In genomic region chr2:160000449-160000848, GRCm38 (mm10) we compare ENCODE assay signal across 9 mouse cellular contexts.
A peak's percentile ranks its signal among the peaks of the same experiment; 100 is the strongest.
DNase-seq lines count a peak whose midpoint lies in the region; ATAC-seq and TF ChIP-seq lines count a peak whose summit lies in the region.
"Had no signal": no experiment of that assay in that cellular context is flagged by ENCODE, and none has a peak within 500 bp of the region (broad histone marks: within the 10 kb centered on the region; RNA-seq: fewer than 3 reads in every experiment).

No protein-coding gene starts in this region.

- no peaks in the 10 kb centered on the region for H3K4me1 ChIP-seq in liver, adult 2 months (ENCODE audit: control insufficient read depth, insufficient read depth, low read length)
- H3K4me1 ChIP-seq in liver, embryonic 11.5 days (replicated peaks; ENCODE audit: control insufficient read depth, insufficient read depth, low read length) = no peaks in the 10 kb centered on the region
- H3K4me1 ChIP-seq: liver, embryonic 13.5 days had no signal

- no peak overlapping the region for H3K9ac ChIP-seq in liver, adult 2 months (ENCODE audit: low read depth, low read length)
- H3K9ac ChIP-seq in liver, embryonic 11.5 days (ENCODE audit: low read depth, low read length) = no peak overlapping the region
- H3K9ac ChIP-seq: liver, embryonic 13.5 days had no signal

- H3K4me2 ChIP-seq in liver, embryonic 11.5 days = no peak overlapping the region
- H3K4me2 ChIP-seq: liver, embryonic 13.5 days had no signal

- H3K36me3 ChIP-seq in liver, adult 2 months (ENCODE audit: control insufficient read depth, insufficient read depth, low read length) = no peaks in the 10 kb centered on the region
- no peaks in the 10 kb centered on the region for H3K36me3 ChIP-seq in liver, embryonic 11.5 days (ENCODE audit: control insufficient read depth, insufficient read depth, low read length)
- H3K36me3 ChIP-seq: liver, embryonic 13.5 days had no signal

- H3K4me3 ChIP-seq in gastrocnemius, adult 2 months = no peak overlapping the region
- H3K4me3 ChIP-seq in liver, adult 2 months (ENCODE audit: insufficient read depth, low read depth, low read length) = no peak overlapping the region
- no peak overlapping the region for H3K4me3 ChIP-seq in liver, embryonic 11.5 days (ENCODE audit: low read depth, low read length)
- H3K4me3 ChIP-seq: liver, embryonic 13.5 days had no signal

- no peak overlapping the region for H3K27ac ChIP-seq in gastrocnemius, adult 2 months
- no peak overlapping the region for H3K27ac ChIP-seq in liver, adult 2 months (replicated peaks; ENCODE audit: insufficient read depth, low read depth, low read length)
- no peak overlapping the region for H3K27ac ChIP-seq in liver, embryonic 11.5 days (ENCODE audit: low read depth, low read length)
- H3K27ac ChIP-seq: liver, embryonic 13.5 days had no signal

- intact Hi-C loops in gastrocnemius, adult 2 months (cut with DNase I) = no loop called here
- intact Hi-C loops in gastrocnemius, postnatal 14 days (cut with DNase I; ENCODE audit: low total_unique reads) = no loop called here

- no peak for ATAC-seq in liver, embryonic 11.5 days (replicated peaks; ENCODE audit: low FRiP score)

- peak; percentile 61 for TF ChIP-seq CTCF in gastrocnemius, adult 2 months (IDR thresholded peaks at IDR 0.05)
- peak; percentile 28; the same call in 1 of the 2 replicates for TF ChIP-seq CTCF in liver, adult 2 months (IDR thresholded peaks at IDR 0.05; ENCODE audit: low read depth, low read length)

- no peak for DNase-seq in gastrocnemius, adult 2 months
- DNase-seq in gastrocnemius, postnatal 14 days = no peak
- DNase-seq in liver, adult 2 months (ENCODE audit: extremely low read depth, low read depth, low spot score) = peak; percentile 25
- DNase-seq in liver, embryonic 11.5 days (ENCODE audit: low spot score) = no peak
- peak; percentile 62 for DNase-seq in adipocyte (ENCODE audit: low spot score)
- DNase-seq in lung, postnatal 25 days (ENCODE audit: low spot score) = peak; percentile 8
- DNase-seq in spleen, adult 18-20 months = no peak
- DNase-seq in B cell, adult 2 months = no peak
- DNase-seq: liver, embryonic 13.5 days had no signal

- H3K79me2 ChIP-seq in liver, adult 2 months (ENCODE audit: control insufficient read depth, insufficient read depth, low read length) = no peaks in the 10 kb centered on the region

- TF ChIP-seq POLR2A in liver, adult 2 months (IDR thresholded peaks at IDR 0.05; ENCODE audit: extremely low read depth, insufficient read depth, low read length) = no peak

- no peaks in the 10 kb centered on the region for H3K27me3 ChIP-seq in liver, adult 2 months (ENCODE audit: control insufficient read depth, insufficient read depth, low read length)
- no peaks in the 10 kb centered on the region for H3K27me3 ChIP-seq in liver, embryonic 11.5 days (replicated peaks; ENCODE audit: control insufficient read depth, insufficient read depth, low read length)
- H3K27me3 ChIP-seq: liver, embryonic 13.5 days had no signal

- no peaks in the 10 kb centered on the region for H3K9me3 ChIP-seq in liver, embryonic 11.5 days (ENCODE audit: control insufficient read depth, low read length)
- H3K9me3 ChIP-seq: liver, embryonic 13.5 days had no signal

- WGBS in liver, adult 2 months = 69% methylated on average over 4 of the region's 4 CpGs
- WGBS in liver, embryonic 11.5 days = 62% methylated on average over 4 of the region's 4 CpGs

Comparison
In these comparisons a context has a peak if more than half of its experiments do, and no peak if none do; other contexts are left out.
1. DNase-seq: peak in liver, adult 2 months (single experiment), adipocyte (single experiment) and lung, postnatal 25 days (single experiment); none in gastrocnemius, adult 2 months (single experiment), gastrocnemius, postnatal 14 days (single experiment), liver, embryonic 11.5 days (single experiment), spleen, adult 18-20 months (0 of 2) and B cell, adult 2 months (0 of 2).